Mouse (Mus musculus) layer of hippocampus, adult 9-11 months (tissue): ENCODE data around the gene Myo18b.

ENCODE experiments used
- DNase-seq: peaks from one replicate; pipeline ENCODE4 v3.0.0; 2022

The Myo18b gene

GRCm38 (mm10) chr5:112743121-112743520, 153.0 kb downstream of the Myo18b start:
- DNase-seq: no peak

GRCm38 (mm10) chr5:112740651-112741050, 155.5 kb downstream of the Myo18b start:
- DNase-seq: peak; percentile 86

GRCm38 (mm10) chr5:112735040-112735439, 161.1 kb downstream of the Myo18b start:
- no peak for DNase-seq

GRCm38 (mm10) chr5:112730604-112731003, 165.6 kb downstream of the Myo18b start:
- no peak for DNase-seq

- no peak for DNase-seq
Measured at GRCm38 (mm10) chr5:112728432-112728831, 167.7 kb downstream of the Myo18b start.

- no peak for DNase-seq
Measured at GRCm38 (mm10) chr5:112718655-112719306, 177.4 kb downstream of the Myo18b start.

- no peak for DNase-seq
Measured at GRCm38 (mm10) chr5:112714679-112715446, 181.3 kb downstream of the Myo18b start.

GRCm38 (mm10) chr5:112709831-112710230, 186.3 kb downstream of the Myo18b start:
- no peak for DNase-seq

- no peak for DNase-seq
Measured at GRCm38 (mm10) chr5:112708441-112708840, 187.7 kb downstream of the Myo18b start.

- no peak for DNase-seq
Measured at GRCm38 (mm10) chr5:112707478-112707877, 188.7 kb downstream of the Myo18b start.

- DNase-seq: peak; percentile 84
Measured at GRCm38 (mm10) chr5:112700794-112701193, 195.4 kb downstream of the Myo18b start.

GRCm38 (mm10) chr5:112696683-112697082, 199.5 kb downstream of the Myo18b start:
- DNase-seq: peak; percentile 58

GRCm38 (mm10) chr5:112695254-112695711, 200.9 kb downstream of the Myo18b start:
- DNase-seq: no peak

GRCm38 (mm10) chr5:112693286-112693849, 202.8 kb downstream of the Myo18b start:
- DNase-seq: no peak

- DNase-seq: no peak
Measured at GRCm38 (mm10) chr5:112687100-112687818, 208.9 kb downstream of the Myo18b start.

- DNase-seq: no peak
Measured at GRCm38 (mm10) chr5:112686309-112687099, 209.7 kb downstream of the Myo18b start.

GRCm38 (mm10) chr5:112679251-112679650, 216.9 kb downstream of the Myo18b start:
- DNase-seq: no peak

GRCm38 (mm10) chr5:112678153-112678552, 218.0 kb downstream of the Myo18b start:
- no peak for DNase-seq

- DNase-seq: no peak
Measured at GRCm38 (mm10) chr5:112674806-112675205, 221.4 kb downstream of the Myo18b start.

GRCm38 (mm10) chr5:112672457-112672856, 223.7 kb downstream of the Myo18b start:
- no peak for DNase-seq

- DNase-seq: no peak
Measured at GRCm38 (mm10) chr5:112671961-112672360, 224.2 kb downstream of the Myo18b start.

- peak; percentile 79 for DNase-seq
Measured at GRCm38 (mm10) chr5:112667153-112667552, 229.0 kb downstream of the Myo18b start.
